Mouse (Mus musculus): ENCODE results near the gene Brd3.

Brd3 gene

DNA sequence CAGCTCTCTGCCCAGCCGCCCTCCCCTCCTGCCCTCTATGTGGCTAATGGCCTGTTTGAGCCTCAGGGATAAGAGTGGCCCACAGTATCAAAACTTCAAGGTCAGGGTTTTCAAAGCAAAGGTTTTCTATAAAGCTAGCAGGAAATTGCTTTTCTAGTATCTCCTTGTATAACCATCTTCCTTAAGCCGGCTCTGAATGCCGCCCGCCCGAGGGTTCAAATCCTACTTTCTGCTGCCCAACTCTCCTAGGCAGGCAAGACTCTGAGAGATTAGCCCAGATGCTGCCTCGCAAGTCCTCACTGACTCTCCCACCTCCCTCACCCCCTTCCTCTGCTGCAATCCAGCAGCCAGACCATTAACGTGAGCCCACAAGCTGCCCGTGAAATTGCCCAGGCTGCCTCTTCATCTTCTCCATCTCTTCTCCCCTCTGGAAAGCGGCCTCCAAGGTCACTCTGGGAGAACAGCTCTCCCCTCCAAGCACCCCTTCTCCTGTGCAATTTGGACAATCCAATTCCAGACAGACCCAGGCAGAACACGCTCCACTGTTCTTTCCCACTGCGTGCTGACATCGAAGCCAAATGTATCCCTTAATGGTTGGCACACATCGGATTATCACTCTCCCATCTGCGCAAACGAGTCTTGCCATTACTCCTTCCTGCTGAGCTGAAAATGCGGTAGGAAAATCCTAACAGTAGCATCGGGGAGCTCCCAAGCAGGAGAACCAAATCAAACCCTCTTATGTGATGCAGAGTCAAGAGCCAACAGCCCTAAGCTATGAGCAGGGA is 110.6 kb downstream of the Brd3 start:
- no peak for DNase-seq (ENCODE audit: low spot score)

Data from urinary bladder, postnatal 14 days (tissue).